12 mouse cellular contexts compared by ENCODE assay signal in the genomic region with DNA sequence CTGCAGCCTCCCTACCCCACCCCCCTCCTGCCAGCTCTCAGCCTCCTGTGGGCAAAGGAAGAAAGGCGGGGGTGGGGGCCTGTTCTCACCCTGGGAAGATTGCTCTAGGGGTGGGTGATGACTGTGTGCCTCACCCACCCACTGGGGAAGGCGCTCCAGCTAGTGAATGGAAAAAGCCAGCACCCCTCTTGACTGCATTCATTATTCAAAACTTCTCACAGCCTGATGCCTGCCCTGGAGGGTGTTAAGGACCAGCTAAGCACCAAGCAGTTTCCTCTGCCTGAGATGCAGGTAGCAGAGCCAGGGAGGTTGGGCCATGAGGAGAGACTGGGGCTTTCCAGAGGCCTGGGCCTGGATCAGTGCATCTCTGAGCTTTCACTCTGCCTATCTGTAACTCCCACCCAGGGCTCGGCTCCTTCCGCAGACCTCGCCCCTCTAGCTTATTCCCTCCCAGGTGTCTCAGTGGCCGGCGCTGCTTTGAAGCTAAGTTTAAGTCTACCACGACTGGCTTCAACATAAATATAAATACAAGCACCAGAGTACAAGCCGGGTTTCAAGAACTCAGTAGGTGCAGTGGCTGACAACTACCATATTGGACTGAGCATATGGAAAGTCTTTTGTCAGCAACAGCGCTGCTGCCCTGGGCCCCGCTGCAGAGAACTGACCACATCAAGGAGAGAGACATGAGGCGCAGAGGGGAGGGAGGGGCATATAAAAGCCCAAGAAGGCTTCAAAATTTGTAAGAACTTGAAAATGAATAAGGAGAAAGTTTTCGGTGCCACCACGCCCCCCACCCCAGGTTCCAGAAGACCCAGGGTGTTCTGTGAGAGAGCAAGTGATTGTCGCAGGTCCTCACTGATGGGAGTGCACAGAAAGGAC.
DNase-seq lines count a peak whose midpoint lies in the region; ATAC-seq and TF ChIP-seq lines count a peak whose summit lies in the region.
"Had no signal": no experiment of that assay in that cellular context is flagged by ENCODE, and none has a peak within 500 bp of the region (broad histone marks: within the 10 kb centered on the region; RNA-seq: fewer than 3 reads in every experiment).

No protein-coding gene starts in this region.

- H3K9me3 ChIP-seq in heart, postnatal 0 days (replicated peaks; ENCODE audit: control insufficient read depth, low read length) = no peaks in the 10 kb centered on the region
- H3K9me3 ChIP-seq in midbrain, embryonic 13.5 days = no peaks in the 10 kb centered on the region

- no peaks in the 10 kb centered on the region for H3K4me1 ChIP-seq in heart, postnatal 0 days (ENCODE audit: control insufficient read depth, insufficient read depth)
- H3K4me1 ChIP-seq in embryonic fibroblast, embryonic 13.5 days (ENCODE audit: control insufficient read depth, insufficient read depth, low read length) = peaks cover 3% of the 10 kb centered on the region
- H3K4me1 ChIP-seq in midbrain, embryonic 13.5 days (replicated peaks) = peaks cover 25% of the 10 kb centered on the region

- intact Hi-C loops in heart, postnatal 10 days (cut with DNase I) = loop anchor here (5.0 kb wide), 2 partner anchors 170 to 1465 kb away; no protein-coding TSS in a partner anchor

- no peak for ATAC-seq in heart, postnatal 0 days (ENCODE audit: insufficient read depth, low read depth)
- ATAC-seq in midbrain, embryonic 13.5 days = 0 out of 2 replicates have a peak, but pooled peaks have one; percentile 41
- ATAC-seq: intestine, postnatal 0 days; lung, postnatal 0 days had no signal

- TF ChIP-seq POLR2A in embryonic fibroblast, embryonic 13.5 days (IDR thresholded peaks at IDR 0.05; ENCODE audit: low read depth, low read length) = no peak

- no peak overlapping the region for H3K4me3 ChIP-seq in heart, postnatal 0 days (ENCODE audit: low read depth, low read length)
- H3K4me3 ChIP-seq in embryonic fibroblast, embryonic 13.5 days (ENCODE audit: insufficient read depth, low read length) = no peak overlapping the region
- no peak overlapping the region for H3K4me3 ChIP-seq in midbrain, embryonic 13.5 days (replicated peaks)

- H3K27me3 ChIP-seq in heart, postnatal 0 days (ENCODE audit: control insufficient read depth, insufficient read depth, low read length) = peaks cover 18% of the 10 kb centered on the region; the same call in 1 of the 2 replicates
- H3K27me3 ChIP-seq in midbrain, embryonic 13.5 days = peaks cover 10% of the 10 kb centered on the region; the same call in 1 of the 2 replicates

- TF ChIP-seq EP300 in heart, postnatal 0 days (IDR thresholded peaks at IDR 0.05; ENCODE audit: low read depth) = no peak

- no peak overlapping the region for H3K27ac ChIP-seq in heart, postnatal 0 days (ENCODE audit: low read depth)
- H3K27ac ChIP-seq in embryonic fibroblast, embryonic 13.5 days (ENCODE audit: insufficient read depth, low read length) = peak overlapping the region; percentile 55; the same call in 1 of the 2 replicates
- H3K27ac ChIP-seq in midbrain, embryonic 13.5 days = no peak overlapping the region

- 16% methylated on average over 14 of the region's 15 CpGs for WGBS in heart, postnatal 0 days
- WGBS in midbrain, embryonic 13.5 days = 27% methylated on average over 15 of the region's 15 CpGs

- H3K4me2 ChIP-seq in heart, postnatal 0 days (ENCODE audit: low read depth, low read length) = peak overlapping the region; percentile 28; the same call in 1 of the 2 replicates
- H3K4me2 ChIP-seq in midbrain, embryonic 13.5 days (replicated peaks) = peak overlapping the region; percentile 31

- no peak for DNase-seq in heart, postnatal 0 days (ENCODE audit: low spot score)
- no peak for DNase-seq in heart, postnatal 10 days
- peak; percentile 71 for DNase-seq in CD4-positive, CD25-positive, alpha-beta regulatory T cell, adult 2 months (ENCODE audit: low read depth, low spot score)
- DNase-seq in adrenal gland, postnatal 10 days = no peak
- DNase-seq in spleen, adult 12 weeks (ENCODE audit: low spot score) = no peak
- no peak for DNase-seq in layer of hippocampus, adult 9-10 months (ENCODE audit: low spot score)
- DNase-seq: adrenal gland, postnatal 25 days; gastrocnemius, postnatal 10 days had no signal

- no peak overlapping the region for H3K9ac ChIP-seq in heart, postnatal 0 days (replicated peaks; ENCODE audit: low read depth, low read length)
- H3K9ac ChIP-seq in midbrain, embryonic 13.5 days (replicated peaks) = no peak overlapping the region

- no peak for TF ChIP-seq CTCF in heart, postnatal 0 days (IDR thresholded peaks at IDR 0.05; ENCODE audit: low read depth)
- no peak for TF ChIP-seq CTCF in embryonic fibroblast, embryonic 13.5 days (IDR thresholded peaks at IDR 0.05; ENCODE audit: borderline replicate concordance, insufficient read depth, low read length)

- no peaks in the 10 kb centered on the region for H3K36me3 ChIP-seq in heart, postnatal 0 days (replicated peaks; ENCODE audit: control insufficient read depth, insufficient read depth, low read length)
- no peaks in the 10 kb centered on the region for H3K36me3 ChIP-seq in midbrain, embryonic 13.5 days
